Mouse (Mus musculus) layer of hippocampus, adult 11-12 months (tissue): Measurements from ENCODE around the gene Scgb2b20.
"Not testable (repeated sequence)": the region's sequence is repeated elsewhere in the genome, so short reads cannot be mapped to it uniquely, and the experiment has no call there.

ENCODE experiments used
- DNase-seq: peaks from one replicate; pipeline ENCODE4 v3.0.0; 2022; ENCODE audit warnings: low spot score

Gene Scgb2b20

GRCm38 (mm10) chr7:33366222-33366621, at the start of gene Scgb2b20:
Gene Scgb2b20, minus strand, starts transcription at chr7:33366322.
- not testable (repeated sequence) for DNase-seq

GRCm38 (mm10) chr7:33409681-33410080, 43.6 kb upstream of the Scgb2b20 start:
- not testable (repeated sequence) for DNase-seq

DNA sequence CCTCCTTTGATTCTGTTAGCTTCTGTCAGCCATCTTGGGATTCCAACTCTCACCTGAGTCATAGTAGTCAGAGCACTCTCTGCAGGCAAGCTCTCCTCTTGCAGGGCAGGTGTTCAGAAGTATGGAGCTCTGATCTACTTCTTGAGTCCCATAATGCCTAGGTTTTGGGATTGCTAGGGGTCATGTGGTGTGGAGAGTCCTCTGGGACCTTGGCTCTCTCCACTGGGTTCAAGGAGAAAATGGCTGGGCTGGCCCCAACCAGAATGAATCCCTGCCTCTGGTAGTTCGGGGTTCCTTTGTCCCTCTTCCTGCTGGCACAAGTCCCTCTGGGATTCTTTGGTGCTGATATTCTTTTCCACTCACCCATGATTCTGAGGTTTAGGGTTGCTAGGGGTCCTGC, 35.5 kb upstream of the Scgb2b20 start:
- DNase-seq = no peak

GRCm38 (mm10) chr7:33399749-33400148, 33.6 kb upstream of the Scgb2b20 start:
- not testable (repeated sequence) for DNase-seq

DNA sequence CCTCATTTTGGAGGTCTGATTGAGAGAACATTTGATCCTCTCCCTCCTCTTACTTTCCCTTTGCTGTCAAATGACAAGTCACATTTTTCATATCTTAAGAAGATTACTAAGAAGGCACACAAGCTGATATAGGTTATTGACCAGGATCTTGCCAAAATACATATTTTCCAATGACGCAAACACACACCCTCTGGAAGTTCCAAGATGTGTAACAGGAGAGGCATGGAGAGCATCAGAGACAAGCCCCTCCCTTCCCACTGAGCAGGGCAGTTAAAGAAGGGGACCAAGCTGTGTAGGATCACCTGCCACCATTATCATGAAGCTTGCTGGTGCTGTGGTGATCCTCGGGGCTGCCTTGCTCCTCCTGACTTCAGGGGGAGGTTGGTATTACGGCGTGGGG, 6.8 kb upstream of the Scgb2b20 start, which contains the start of gene Scgb1b20:
Gene Scgb1b20 (plus strand): TSS at position 301 of the 400 bp plus-strand sequence.
- DNase-seq = not testable (repeated sequence)
